Mouse (Mus musculus): Measurements from ENCODE around the gene Sgtb. TPM values are rescaled to one million over a fixed set of nuclear protein-coding genes. Genes with fewer than 3 reads are reported as not detected.

Sgtb gene
- polyA plus RNA-seq, 1 experiment from 2014 or later, result 7.3 TPM

- DNase-seq (ENCODE audit: low spot score), result peak; percentile 50
- Histone ChIP-seq H3K4me3 (no peak overlapping the region), H3K36me3 (no peaks in the 10 kb centered on the region), H3K27ac (no peak overlapping the region), H3K4me1 (no peaks in the 10 kb centered on the region), H3K9me3 (replicated peaks) (no peaks in the 10 kb centered on the region), H3K27me3 (ENCODE audit: low read depth, poor library complexity, severe bottlenecking) (no peaks in the 10 kb centered on the region)
- WGBS, result 15% methylated on average over 1 of the region's 1 CpGs
Observed at GRCm38 (mm10) chr13:104089387-104089786, 20.2 kb upstream of the Sgtb start.

DNA sequence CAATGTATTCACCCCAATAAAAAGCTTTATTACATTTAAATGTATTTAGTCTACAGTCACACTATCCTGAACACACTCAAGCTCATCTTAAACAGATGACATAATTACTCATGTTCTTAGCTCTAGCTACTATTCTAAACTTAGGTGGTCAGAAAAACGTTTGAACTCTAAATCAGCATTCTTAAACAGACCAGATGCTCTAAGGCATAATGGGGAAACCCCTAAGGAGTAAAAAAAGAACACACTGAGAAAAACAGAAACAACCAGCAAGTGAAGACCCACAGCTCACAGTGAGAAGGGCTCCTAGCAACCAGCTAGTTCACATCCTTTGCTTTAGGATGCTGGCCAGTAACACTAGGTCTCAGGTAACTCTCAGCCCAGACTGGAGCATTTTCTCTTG, 17.8 kb upstream of the Sgtb start:
- no peak overlapping the region for H3K4me3 ChIP-seq
- 36% methylated on average over 1 of the region's 1 CpGs for WGBS
- DNase-seq (ENCODE audit: low spot score), result no peak
- H3K4me1 ChIP-seq, result peaks cover 4% of the 10 kb centered on the region; the same call in 1 of the 2 replicates
- H3K36me3 ChIP-seq, result no peaks in the 10 kb centered on the region
- no peaks in the 10 kb centered on the region for H3K9me3 ChIP-seq (replicated peaks)
- no peaks in the 10 kb centered on the region for H3K27me3 ChIP-seq (ENCODE audit: low read depth, poor library complexity, severe bottlenecking)
- no peak overlapping the region for H3K27ac ChIP-seq

DNA sequence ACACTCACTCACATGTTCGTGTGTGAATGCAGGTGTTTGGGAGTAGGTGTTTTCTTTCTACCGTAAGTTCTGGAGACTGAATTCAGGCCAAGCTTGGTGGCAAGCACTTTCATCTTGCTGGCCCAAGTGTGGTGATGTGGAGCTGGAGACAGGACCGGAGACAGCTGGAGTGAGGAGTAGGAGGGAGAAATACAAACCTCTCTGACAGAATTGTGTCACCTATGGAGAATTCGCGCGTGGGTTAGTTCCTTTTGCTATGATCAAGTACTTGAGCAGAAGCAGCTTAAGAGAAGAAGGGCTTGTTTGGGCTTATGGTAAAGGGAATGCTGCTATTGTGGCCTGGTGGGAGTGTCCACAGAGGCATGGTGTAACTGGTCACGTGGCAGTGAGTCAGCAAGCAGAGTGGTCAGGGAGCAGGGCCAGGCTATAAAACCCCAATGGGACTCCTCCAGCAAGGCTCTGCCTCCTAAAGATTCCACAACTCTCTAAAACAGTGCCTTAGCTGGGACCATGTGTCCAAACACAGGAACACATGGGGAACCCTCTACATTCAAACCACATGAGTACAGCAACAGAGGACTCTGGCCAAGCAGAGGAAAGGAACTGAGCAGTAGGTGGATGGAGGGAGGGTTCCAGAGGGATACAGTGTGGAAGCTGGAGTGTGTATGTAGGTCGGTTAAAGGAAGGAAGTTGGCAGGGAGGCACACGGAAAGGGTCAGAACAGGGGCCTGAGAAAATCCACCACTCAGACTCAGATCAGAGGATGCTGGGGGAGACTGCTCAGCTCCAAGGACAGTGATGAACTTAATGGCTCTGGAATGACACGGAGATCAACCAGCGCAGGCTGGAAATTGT, 14.8 kb upstream of the Sgtb start:
- Histone ChIP-seq H3K27me3 (ENCODE audit: low read depth, poor library complexity, severe bottlenecking) (no peaks in the 10 kb centered on the region), H3K4me3 (no peak overlapping the region), H3K27ac (no peak overlapping the region), H3K9me3 (replicated peaks) (no peaks in the 10 kb centered on the region), H3K4me1 (peaks cover 4% of the 10 kb centered on the region; the same call in 1 of the 2 replicates), H3K36me3 (no peaks in the 10 kb centered on the region)
- no peak for DNase-seq (ENCODE audit: low spot score)
- WGBS, result 88% methylated on average over 11 of the region's 11 CpGs

GRCm38 (mm10) chr13:104095955-104096354, 13.6 kb upstream of the Sgtb start:
- no peaks in the 10 kb centered on the region for H3K36me3 ChIP-seq
- peaks cover 4% of the 10 kb centered on the region; the same call in 1 of the 2 replicates for H3K4me1 ChIP-seq
- no peaks in the 10 kb centered on the region for H3K9me3 ChIP-seq (replicated peaks)
- no peaks in the 10 kb centered on the region for H3K27me3 ChIP-seq (ENCODE audit: low read depth, poor library complexity, severe bottlenecking)
- H3K27ac ChIP-seq, result no peak overlapping the region
- DNase-seq (ENCODE audit: low spot score), result no peak
- H3K4me3 ChIP-seq, result no peak overlapping the region
- 80% methylated on average over 7 of the region's 7 CpGs for WGBS

GRCm38 (mm10) chr13:104097190-104097589, 12.4 kb upstream of the Sgtb start:
- H3K36me3 ChIP-seq, result no peaks in the 10 kb centered on the region
- WGBS, result 95% methylated on average over 7 of the region's 7 CpGs
- no peaks in the 10 kb centered on the region for H3K27me3 ChIP-seq (ENCODE audit: low read depth, poor library complexity, severe bottlenecking)
- no peak overlapping the region for H3K4me3 ChIP-seq
- DNase-seq (ENCODE audit: low spot score), result no peak
- no peaks in the 10 kb centered on the region for H3K9me3 ChIP-seq (replicated peaks)
- no peak overlapping the region for H3K27ac ChIP-seq
- peaks cover 4% of the 10 kb centered on the region; the same call in 1 of the 2 replicates for H3K4me1 ChIP-seq

GRCm38 (mm10) chr13:104100416-104100815, 9.1 kb upstream of the Sgtb start:
- no peak for DNase-seq (ENCODE audit: low spot score)
- Histone ChIP-seq H3K4me1 (no peaks in the 10 kb centered on the region), H3K4me3 (no peak overlapping the region), H3K27ac (no peak overlapping the region), H3K27me3 (ENCODE audit: low read depth, poor library complexity, severe bottlenecking) (no peaks in the 10 kb centered on the region), H3K9me3 (replicated peaks) (no peaks in the 10 kb centered on the region), H3K36me3 (peaks cover 13% of the 10 kb centered on the region)
- 89% methylated on average over 4 of the region's 4 CpGs for WGBS

DNA sequence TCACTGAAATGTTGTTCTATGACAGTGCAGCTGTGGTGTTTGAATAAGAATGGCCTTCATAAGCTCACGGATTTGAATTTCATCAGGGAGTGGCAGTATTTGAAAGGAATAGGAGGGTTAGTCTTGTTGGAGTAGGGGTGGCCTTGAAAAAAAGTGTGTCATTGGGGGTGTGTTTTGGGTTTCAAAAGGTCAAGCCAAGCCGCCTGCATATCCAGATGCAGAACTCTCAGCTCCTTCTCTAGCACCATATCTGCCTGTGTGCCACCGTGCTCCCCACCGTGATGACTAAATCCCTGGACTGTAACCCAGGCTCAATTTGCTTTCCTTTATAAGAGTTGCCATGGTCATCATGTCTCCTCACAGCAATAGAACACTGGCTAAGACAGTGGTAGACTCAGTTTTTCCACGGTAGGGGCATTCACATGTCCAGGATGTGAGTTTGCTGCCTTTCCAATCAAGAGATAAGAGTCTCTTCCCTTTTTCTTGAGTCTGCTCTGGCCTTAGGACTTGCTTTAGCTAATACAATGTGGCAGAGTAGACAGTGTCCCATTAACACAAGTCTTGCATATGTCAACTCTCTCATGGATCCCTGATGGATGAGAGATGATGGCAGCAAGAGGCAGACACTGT, 7.8 kb upstream of the Sgtb start:
- H3K27me3 ChIP-seq (ENCODE audit: low read depth, poor library complexity, severe bottlenecking), result no peaks in the 10 kb centered on the region
- H3K4me1 ChIP-seq, result no peaks in the 10 kb centered on the region
- WGBS, result 92% methylated on average over 5 of the region's 5 CpGs
- no peak overlapping the region for H3K27ac ChIP-seq
- DNase-seq (ENCODE audit: low spot score), result no peak
- no peaks in the 10 kb centered on the region for H3K9me3 ChIP-seq (replicated peaks)
- H3K36me3 ChIP-seq, result peaks cover 13% of the 10 kb centered on the region
- no peak overlapping the region for H3K4me3 ChIP-seq

DNA sequence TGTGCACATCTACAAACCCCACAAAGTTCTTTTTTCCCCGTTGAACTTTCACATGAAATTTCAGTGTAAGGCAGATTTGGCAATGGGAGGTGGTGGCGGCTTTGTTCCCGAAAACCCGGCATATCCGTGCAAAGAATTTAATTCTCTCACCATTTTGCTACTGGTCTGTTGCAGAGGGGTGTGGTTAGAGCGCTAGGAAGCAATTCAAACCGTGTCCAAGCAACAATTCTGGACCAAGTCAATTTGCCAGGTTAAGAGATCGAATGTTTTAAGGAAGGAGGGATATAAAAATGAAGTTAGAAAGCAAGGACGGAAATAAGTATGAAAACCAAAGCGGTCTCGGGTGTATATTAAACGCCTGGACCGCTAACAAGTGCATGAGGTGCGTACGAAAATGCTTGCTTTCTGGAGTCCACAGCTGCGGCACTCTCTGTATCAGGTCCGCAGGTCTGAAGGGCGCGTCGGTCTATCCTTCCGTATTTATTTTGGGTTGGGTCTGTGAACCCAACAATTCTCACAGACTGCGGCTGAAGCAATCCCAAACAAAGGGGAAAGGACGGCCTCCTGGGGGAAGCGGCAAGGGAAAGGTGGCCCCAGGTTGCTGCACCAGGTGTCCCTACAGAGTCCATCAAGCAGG, 772 bp upstream of the Sgtb start:
- DNase-seq (ENCODE audit: low spot score), result peak; percentile 36
- Histone ChIP-seq H3K36me3 (peaks cover 14% of the 10 kb centered on the region), H3K27me3 (ENCODE audit: low read depth, poor library complexity, severe bottlenecking) (no peaks in the 10 kb centered on the region), H3K27ac (peak overlapping the region; percentile 91), H3K4me3 (peak overlapping the region; percentile 87), H3K9me3 (replicated peaks) (no peaks in the 10 kb centered on the region), H3K4me1 (peaks cover 18% of the 10 kb centered on the region)
- 3% methylated on average over 24 of the region's 24 CpGs for WGBS

DNA sequence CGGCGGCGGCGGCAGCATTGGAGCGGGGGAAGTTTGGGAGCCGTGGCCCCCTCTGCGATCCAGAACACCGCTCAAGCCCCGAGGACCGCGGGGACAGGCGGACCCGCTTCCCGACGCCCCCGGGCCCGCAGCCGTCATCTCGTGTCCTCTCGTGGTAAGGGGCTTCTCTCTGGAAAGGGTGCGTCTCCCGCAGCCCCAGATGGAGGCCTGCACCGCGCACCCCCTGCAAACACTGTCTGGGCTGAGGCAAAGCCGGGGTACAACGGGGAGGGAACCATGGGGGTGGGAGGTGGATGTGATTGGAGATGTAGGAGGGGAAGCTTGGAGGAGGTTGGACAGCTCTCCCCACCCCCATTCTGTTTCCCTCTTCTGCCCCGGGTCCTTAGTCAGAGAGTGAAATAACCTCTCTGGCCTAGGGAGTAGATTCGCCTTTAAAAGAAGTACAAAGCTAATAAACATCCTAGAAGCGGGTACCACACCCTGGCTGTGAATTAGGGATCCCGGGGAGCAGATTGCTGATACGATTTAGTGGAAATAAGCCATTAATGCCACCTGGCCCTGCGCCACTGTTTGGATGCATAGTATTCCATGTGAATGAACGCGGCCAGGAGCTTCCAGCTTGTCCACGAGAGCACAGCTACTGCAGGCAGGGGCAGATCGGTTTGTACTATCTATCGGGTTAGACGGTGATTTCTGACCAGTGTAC, 428 bp downstream of the Sgtb start:
- H3K27ac ChIP-seq, result peak overlapping the region; percentile 91

DNA sequence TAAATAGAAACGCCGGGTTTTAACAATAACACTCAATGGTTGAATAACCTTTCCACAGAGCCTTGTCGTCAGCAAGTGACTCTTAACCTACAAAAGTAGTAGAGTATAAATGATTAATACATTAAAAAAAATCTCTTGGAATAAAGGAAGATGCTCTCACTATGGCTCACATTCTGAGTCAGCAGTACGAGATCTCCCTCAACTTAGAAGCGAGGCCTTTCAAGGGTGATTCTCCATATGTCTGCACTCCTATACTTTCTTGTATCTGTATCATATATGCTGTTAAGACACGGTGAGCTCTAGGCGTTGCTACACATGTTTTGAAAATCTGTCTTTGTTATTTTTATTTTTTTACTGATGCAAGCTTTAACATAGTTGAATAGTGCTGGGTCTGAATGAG, 985 bp downstream of the Sgtb start:
- WGBS, result 63% methylated on average over 7 of the region's 7 CpGs
- Histone ChIP-seq H3K9me3 (replicated peaks) (no peaks in the 10 kb centered on the region), H3K27ac (no peak overlapping the region), H3K27me3 (ENCODE audit: low read depth, poor library complexity, severe bottlenecking) (no peaks in the 10 kb centered on the region), H3K36me3 (0 out of 2 replicates have a peak, but pooled peaks cover 9% of the 10 kb centered on the region), H3K4me3 (peak overlapping the region; percentile 87), H3K4me1 (peaks cover 18% of the 10 kb centered on the region)
- no peak for DNase-seq (ENCODE audit: low spot score)

More for the DNA sequence above, 428 bp downstream of the Sgtb start:
- Histone ChIP-seq H3K36me3 (peaks cover 10% of the 10 kb centered on the region; the same call in 1 of the 2 replicates), H3K27me3 (ENCODE audit: low read depth, poor library complexity, severe bottlenecking) (no peaks in the 10 kb centered on the region), H3K9me3 (replicated peaks) (no peaks in the 10 kb centered on the region), H3K4me3 (peak overlapping the region; percentile 87), H3K4me1 (peaks cover 18% of the 10 kb centered on the region)
- 2% methylated on average over 38 of the region's 38 CpGs for WGBS
- DNase-seq (ENCODE audit: low spot score), result no peak

GRCm38 (mm10) chr13:104112266-104112900, 2.8 kb downstream of the Sgtb start:
- no peak overlapping the region for H3K27ac ChIP-seq
- DNase-seq (ENCODE audit: low spot score), result no peak
- H3K4me3 ChIP-seq, result no peak overlapping the region
- H3K4me1 ChIP-seq, result peaks cover 18% of the 10 kb centered on the region
- H3K36me3 ChIP-seq, result 0 out of 2 replicates have a peak, but pooled peaks cover 9% of the 10 kb centered on the region
- WGBS, result 76% methylated on average over 12 of the region's 12 CpGs
- no peaks in the 10 kb centered on the region for H3K27me3 ChIP-seq (ENCODE audit: low read depth, poor library complexity, severe bottlenecking)
- no peaks in the 10 kb centered on the region for H3K9me3 ChIP-seq (replicated peaks)

- Histone ChIP-seq H3K27ac (no peak overlapping the region), H3K36me3 (peaks cover 13% of the 10 kb centered on the region; the same call in 1 of the 2 replicates), H3K4me1 (peaks cover 16% of the 10 kb centered on the region), H3K9me3 (replicated peaks) (no peaks in the 10 kb centered on the region), H3K4me3 (no peak overlapping the region), H3K27me3 (ENCODE audit: low read depth, poor library complexity, severe bottlenecking) (no peaks in the 10 kb centered on the region)
- no peak for DNase-seq (ENCODE audit: low spot score)
- WGBS, result 93% methylated on average over 4 of the region's 4 CpGs
Observed at GRCm38 (mm10) chr13:104113782-104114181, 4.2 kb downstream of the Sgtb start.

All from limb, embryonic 10.5 days (tissue).